Mouse (Mus musculus): ENCODE results near the gene Prodh2.
"Not testable (repeated sequence)": the region's sequence is repeated elsewhere in the genome, so short reads cannot be mapped to it uniquely, and the experiment has no call there.

Prodh2 gene

DNA sequence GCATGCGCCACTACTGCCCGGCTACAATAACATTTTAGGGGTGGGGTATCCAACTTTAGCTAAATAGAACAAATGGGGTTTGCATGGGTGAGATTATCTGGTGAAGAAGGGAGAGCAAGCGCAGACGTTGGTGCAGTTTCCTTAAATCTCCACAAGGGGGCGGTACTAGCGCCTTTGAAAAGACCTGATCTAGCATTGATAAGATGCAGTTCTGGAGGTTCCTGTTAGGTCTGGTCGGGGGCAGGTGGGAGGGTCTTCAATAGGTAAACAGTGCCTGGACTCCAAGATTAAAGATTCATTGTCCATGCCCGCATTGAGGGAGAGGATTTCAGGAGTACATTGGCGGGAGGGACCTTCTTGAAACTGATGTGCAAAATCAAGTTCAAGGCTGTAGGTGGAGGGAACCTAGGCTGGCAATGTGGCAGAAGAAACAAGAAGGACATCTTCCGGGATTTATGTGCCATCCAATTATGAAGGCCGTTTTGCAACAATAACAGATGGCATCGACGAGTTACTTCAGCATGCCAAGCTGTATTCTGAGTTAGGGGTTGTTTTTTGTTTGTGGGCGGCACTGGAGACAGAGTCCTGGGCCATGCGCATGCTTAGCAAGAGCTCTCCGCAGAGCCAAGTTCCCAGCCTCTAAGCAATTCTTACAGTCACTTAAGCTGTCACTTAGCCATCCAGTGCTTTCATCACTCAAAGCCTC is 3.0 kb upstream of the Prodh2 start:
- DNase-seq (ENCODE audit: low spot score in 2 of 2), result peak in 1 of 2 experiments; percentile 52

DNA sequence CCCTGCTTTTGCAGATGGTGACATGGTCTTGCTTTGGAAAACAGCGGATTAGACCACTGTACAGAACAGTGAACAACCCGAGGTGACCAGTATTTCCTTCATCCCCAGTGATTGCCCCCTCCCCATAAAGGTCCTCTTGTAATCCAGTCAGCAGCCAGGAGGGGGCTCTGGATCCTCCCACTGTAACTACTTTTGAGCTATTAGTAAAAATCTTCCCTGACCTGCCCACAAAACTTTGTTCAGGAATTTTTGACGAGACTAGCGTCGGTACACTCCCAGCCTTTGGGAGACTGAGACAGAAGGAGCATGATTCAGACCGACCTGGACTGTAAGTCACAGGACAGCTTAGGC is 2.5 kb upstream of the Prodh2 start:
- no peak for DNase-seq (ENCODE audit: low spot score in 2 of 2)

- DNase-seq (ENCODE audit: low spot score in 2 of 2), result peak; percentile 76 to 88
These were observed 657 bp upstream of the Prodh2 start for GRCm38 (mm10) chr7:30492765-30493164.

DNA sequence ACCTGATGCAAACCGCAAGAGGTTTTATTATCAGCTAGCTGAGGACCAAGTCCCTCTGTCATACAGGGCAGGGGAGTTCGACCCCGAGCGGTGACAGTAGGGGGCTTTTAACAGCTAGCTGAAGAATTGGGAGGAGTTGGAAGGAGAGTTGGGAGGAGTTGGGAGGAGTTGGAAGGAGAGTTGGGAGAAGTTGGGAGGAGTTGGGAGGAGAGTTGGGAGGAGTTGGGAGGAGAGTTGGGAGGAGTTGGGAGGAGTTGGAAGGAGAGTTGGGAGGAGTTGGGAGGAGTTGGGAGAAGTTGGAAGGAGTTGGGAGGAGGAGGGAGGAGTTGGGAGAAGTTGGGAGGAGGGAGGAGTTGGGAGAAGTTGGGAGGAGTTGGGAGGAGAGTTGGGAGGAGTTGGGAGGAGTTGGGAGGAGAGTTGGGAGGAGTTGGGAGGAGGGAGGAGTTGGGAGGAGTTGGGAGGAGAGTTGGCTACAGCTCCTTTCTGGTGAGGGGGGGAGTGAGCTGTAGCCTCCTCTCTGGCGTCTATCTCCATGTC is 2.2 kb downstream of the Prodh2 start:
- not testable (repeated sequence) for DNase-seq (ENCODE audit: low spot score in 2 of 2)

DNA sequence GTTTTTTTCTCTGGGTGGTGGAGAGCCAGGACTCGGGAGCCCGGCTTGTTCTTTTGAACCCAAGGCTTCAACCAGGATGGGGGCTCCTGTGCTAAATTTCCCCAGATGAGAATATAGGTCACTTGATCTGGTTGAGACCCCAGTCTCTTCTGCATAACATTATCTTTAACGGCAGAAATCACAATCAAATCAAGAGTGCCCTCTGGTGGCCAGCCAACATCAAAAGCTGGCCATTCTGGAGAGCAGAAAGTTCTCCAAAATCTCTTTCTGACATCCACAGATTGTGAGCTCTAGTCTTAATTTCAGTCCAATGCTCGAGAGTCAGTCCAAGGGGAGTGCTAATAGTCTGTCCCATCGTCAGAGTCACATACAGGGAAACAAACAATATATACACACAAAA is 7.7 kb downstream of the Prodh2 start:
- DNase-seq (ENCODE audit: low spot score in 2 of 2), result not testable (repeated sequence)

DNA sequence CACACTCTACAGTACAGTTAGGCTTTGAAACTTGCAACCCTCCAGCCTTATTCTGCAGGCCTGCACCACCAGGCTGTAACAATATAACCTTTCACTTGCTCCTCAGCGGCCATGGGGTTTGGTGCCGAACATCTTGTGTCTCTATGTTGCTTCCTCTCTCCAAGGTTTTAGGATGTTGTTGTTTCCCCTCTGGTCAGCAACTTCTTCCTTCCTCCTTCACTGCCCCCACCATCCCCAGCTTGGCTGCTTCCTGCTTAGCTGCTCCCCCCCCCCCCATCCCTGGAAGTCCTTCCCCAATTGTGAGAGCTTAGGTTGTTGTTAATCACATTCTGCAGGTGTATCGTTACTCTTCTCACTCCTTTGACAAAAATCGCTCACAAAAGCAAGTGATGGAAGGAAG is 14.6 kb downstream of the Prodh2 start:
- DNase-seq (ENCODE audit: low spot score in 2 of 2), result no peak

DNA sequence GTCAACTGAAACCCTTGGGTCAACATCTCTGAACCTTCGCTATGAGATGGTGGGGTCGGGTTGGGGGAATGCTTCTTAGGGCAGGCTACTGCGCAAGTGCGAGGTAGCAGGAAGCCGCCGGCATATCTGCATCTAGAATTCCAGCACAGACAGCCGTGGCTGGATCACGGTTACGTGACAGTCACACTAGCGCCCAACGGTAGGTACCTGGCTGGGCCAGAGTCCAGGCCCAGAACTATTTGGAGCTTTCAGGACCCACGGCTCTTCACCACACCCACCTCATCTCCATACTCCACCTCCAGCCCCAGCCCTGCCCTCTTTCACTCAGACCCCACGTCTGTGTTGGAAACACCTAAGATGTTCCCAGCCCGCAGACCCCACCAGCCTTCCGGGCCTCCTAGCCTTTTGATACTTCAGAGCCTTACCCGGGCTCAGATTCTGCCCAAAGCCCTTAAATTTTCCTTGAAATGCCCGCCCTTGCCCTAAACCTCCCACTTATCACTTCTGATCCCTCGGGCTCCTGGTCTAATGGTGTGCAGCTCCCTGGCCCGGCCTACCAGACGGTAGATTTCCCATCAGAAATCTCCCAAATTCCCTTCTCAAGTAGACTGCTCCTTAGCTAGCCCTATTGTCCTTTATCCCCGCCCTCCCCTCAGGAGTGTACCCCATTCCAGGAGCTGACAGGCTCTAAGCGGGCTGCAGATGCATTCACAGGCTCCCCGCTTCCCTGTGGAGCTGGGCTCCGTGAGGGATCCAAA is 21.8 kb downstream of the Prodh2 start:
- DNase-seq (ENCODE audit: low spot score in 2 of 2), result no peak

DNA sequence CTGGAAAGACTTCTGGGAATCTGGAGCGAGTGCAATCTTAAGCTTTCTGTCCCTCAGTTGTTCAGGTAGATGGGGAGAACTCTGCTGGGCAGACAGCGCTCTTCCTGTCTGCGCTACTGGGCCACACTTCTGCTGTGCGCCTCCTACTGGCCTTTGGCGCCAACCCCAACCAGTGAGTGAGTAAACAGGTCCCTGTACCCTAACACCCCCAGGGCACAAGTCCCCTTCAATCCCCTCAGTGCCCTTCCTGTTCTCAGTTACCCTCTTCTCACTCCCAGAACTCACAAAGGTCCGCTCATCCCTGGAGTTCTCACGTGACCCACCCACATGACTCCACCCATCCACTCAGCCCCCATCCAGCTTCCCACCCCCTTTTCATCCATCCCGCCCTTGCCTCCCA is 24.9 kb downstream of the Prodh2 start:
- DNase-seq (ENCODE audit: low spot score in 2 of 2), result no peak

- peak in 1 of 2 experiments; percentile 42 for DNase-seq (ENCODE audit: low spot score in 2 of 2)
These were observed 27.0 kb downstream of the Prodh2 start for GRCm38 (mm10) chr7:30520396-30520795.

DNA sequence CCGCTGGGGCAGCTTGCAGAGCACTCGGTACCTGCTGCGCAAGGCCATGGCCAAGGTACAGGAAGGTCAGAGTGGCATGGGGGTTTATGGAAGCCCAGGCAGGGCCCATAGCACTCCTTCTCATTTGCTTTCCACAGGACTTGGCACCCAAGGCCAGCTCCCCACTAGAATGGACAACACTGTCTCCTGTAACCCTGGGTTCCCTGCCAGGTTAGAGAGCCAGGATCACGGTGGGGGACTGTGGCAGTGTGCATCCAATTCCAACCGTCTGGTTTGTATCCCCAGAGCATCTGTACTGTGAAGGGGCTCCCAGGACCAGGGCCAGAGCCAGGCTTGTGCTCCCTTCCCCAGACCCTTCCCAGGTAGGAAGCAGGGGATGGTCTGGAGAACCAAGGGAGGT is 27.4 kb downstream of the Prodh2 start:
- peak in 1 of 2 experiments; percentile 45 for DNase-seq (ENCODE audit: low spot score in 2 of 2)

DNA sequence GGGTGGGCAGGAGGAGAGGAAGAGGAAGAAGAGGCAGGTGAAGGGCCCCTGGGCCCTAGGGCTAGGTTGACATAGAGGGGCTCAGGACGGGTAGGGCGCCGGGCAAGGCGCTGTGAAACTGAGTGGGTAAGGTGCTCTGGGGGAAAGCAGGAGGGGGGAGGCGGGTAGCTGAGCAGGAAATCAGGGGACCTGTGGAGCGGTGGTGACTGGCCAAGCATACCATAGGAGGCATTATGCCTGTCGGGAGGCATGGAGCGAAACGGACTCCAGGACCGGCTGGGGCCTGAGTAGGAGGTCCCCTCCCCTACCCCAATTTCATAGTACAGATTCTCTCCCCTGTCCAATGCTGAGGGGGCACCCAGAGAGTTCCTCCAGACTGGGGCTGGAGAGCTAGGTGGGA is 29.4 kb downstream of the Prodh2 start:
- DNase-seq (ENCODE audit: low spot score in 2 of 2), result no peak

GRCm38 (mm10) chr7:30524487-30524886 is 31.1 kb downstream of the Prodh2 start:
- no peak for DNase-seq (ENCODE audit: low spot score in 2 of 2)

- no peak for DNase-seq (ENCODE audit: low spot score in 2 of 2)
These were observed 32.5 kb downstream of the Prodh2 start for GRCm38 (mm10) chr7:30525954-30526353.

- DNase-seq (ENCODE audit: low spot score in 2 of 2), result no peak
These were observed 33.0 kb downstream of the Prodh2 start for GRCm38 (mm10) chr7:30526399-30526798.

DNA sequence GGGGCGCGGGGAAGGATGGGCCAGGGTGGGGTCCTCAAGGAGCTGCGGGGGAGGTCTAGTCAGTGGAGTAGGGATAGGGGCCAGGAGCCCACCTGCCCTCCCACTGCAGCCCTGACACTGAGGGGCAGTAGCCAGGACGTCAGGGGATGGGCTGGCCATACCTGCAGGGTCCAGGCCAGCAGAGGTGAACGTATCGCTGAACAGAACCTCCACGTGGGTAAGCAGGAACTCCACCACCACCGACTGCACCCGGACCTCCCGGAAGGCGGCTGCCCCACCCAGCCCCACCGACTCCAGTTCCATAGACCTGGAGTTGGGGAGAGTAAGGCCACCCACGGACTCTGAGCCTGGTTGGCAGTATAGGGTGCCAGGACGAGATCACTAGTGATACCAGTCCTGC is 33.6 kb downstream of the Prodh2 start:
- DNase-seq (ENCODE audit: low spot score in 2 of 2), result no peak

DNA sequence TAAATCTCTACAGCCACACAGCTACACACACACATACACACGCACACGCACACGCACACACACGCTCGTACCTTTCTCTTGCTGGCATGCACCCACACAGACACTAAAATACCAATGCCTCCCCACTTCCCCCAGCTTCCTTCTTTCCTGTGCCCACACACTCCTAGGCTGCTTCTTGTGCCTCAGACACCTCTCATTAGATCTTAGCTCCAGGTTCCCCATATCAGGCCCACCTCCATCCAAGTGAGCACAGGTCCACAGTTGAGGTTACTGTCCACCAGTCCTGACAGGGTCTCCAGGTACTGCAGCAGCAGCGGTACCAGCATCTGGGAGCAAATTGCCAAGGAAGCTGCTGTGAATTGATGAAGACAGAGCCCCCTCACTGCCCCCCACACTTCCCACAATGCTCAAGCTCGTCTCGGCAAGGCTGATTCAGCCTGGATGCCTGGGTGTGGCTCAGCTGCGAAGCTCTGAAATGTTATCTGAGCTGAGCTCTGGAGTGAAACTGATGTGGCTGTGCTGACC is 37.9 kb downstream of the Prodh2 start:
- DNase-seq (ENCODE audit: low spot score in 2 of 2), result no peak

GRCm38 (mm10) chr7:30532931-30533330 is 39.5 kb downstream of the Prodh2 start:
- DNase-seq (ENCODE audit: low spot score in 2 of 2), result no peak

DNA sequence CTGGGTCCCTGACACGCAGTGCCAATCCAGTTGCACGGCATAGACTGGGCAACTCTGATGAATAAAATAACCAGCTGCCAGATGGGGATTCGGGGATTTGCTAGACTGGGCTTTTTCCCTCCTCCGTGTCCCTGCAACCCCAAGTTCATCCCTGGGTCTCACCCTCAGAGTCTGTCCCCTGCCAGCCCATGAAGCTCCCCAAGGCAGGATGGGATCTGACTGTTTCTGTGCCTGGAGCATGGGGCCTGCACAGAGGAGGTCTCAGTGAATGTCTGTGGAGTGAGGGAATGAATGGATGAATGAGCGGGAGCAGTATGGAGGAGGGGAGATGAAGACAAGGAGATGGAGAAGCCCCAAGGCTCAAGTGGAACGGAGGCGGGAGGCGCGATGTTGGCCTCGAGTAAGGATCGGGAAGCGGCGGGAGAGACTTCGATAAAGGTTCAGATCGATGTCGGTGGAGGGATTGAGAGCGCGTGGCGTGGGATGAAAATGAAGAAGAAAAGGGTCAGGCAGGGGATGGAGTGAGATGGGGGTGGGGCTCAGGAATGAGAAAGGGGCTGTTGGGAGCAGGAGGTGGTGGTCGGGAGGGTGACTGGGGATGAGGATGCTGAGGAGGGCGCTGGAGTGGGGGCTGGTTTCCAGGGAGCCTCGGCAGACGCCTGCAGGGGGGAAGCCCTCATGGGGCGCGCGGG is 40.7 kb downstream of the Prodh2 start:
- no peak for DNase-seq (ENCODE audit: low spot score in 2 of 2)

DNA sequence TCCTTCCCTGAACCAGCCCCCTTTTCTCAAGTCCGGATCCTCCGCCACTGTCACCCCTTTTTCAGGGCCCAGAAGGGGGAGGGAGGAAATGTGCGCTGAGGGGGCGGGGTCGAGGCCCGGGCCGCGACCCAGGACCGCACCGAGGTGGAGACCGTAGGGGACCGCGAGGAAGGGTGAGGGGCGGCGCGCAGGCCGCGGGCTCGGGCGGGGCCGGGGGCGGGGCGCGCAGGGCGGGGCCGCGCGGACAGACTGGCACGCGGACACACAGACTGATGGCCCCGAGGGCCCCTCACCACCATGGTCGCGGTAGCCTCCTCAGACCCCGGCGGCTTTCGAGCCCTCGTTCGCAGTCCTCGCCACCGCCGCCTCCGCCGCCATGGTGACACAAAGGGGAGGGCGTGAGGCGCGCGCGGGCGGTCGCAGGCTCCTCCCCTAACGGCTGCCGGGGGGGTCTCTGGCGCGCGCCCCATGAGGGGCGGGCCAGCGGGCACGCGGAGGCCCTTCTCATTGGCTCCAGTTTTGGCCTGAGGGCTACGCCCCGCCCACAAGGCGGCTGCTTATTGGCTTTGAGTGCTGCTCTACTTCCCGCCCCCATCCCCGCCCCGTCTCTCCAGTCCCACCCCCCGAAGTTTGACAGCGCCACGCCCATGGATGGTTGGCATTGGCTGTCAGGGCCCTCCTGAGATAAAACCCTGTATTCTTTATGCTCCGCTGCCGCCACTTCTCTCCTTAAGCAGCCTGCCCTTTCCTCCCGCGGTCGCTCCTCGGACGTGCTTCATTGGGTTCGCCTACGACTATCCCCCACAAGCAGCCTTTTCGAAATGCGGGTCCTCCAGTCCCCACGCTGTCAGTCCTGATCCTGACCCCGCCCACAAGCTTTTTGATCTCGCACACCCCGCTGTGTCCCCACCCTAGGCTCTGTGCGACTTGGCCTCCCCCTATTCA is 41.5 kb downstream of the Prodh2 start, which contains the start of gene Arhgap33:
Gene Arhgap33, minus strand, starts transcription at position 428 of the 945 bp plus-strand sequence.
- peak; percentile 94 to 98 for DNase-seq (ENCODE audit: low spot score in 2 of 2)

GRCm38 (mm10) chr7:30540572-30540971 is 47.1 kb downstream of the Prodh2 start:
- no peak for DNase-seq (ENCODE audit: low spot score in 2 of 2)

GRCm38 (mm10) chr7:30544327-30544726 is 50.9 kb downstream of the Prodh2 start:
- DNase-seq (ENCODE audit: low spot score in 2 of 2), result no peak

Measured in cerebellum, postnatal 4 days (tissue).